Mouse (Mus musculus): ENCODE data around the gene Med6.

Med6 gene

GRCm38 (mm10) chr12:81594902-81595671 lies at the start of gene Med6:
TSS of gene Med6 (minus strand) at chr12:81595008.
- Histone ChIP-seq H3K4me1 (replicated peaks; ENCODE audit: low read depth, low read length) (peaks cover 11% of the 10 kb centered on the region), H3K27me3 (ENCODE audit: insufficient read depth, low read length) (no peaks in the 10 kb centered on the region), H3K36me3 (ENCODE audit: insufficient read depth, low read length) (peaks cover 14% of the 10 kb centered on the region), H3K9me3 (ENCODE audit: low read length) (peaks cover 16% of the 10 kb centered on the region), H3K4me3 (replicated peaks; ENCODE audit: low read length) (peak within 1 kb of the TSS; percentile 99)
- no peak for TF ChIP-seq POU5F1 (IDR thresholded peaks at IDR 0.05; ENCODE audit: borderline replicate concordance, low read length)
- no peak for TF ChIP-seq NANOG (IDR thresholded peaks at IDR 0.05; ENCODE audit: borderline replicate concordance, low read length)
- TF ChIP-seq CTCF (conservative IDR thresholded peaks at IDR 0.05; ENCODE audit: low read length): no peak

- H3K36me3 ChIP-seq (ENCODE audit: insufficient read depth, low read length): no peaks in the 10 kb centered on the region
- H3K4me3 ChIP-seq (replicated peaks; ENCODE audit: low read length): no peak overlapping the region
- H3K9me3 ChIP-seq (ENCODE audit: low read length): no peaks in the 10 kb centered on the region
- no peaks in the 10 kb centered on the region for H3K4me1 ChIP-seq (replicated peaks; ENCODE audit: low read depth, low read length)
- 0 out of 2 replicates have a peak, but pooled peaks cover 5% of the 10 kb centered on the region for H3K27me3 ChIP-seq (ENCODE audit: insufficient read depth, low read length)
- TF ChIP-seq CTCF (conservative IDR thresholded peaks at IDR 0.05; ENCODE audit: low read length) (no peak), POU5F1 (IDR thresholded peaks at IDR 0.05; ENCODE audit: borderline replicate concordance, low read length) (no peak), NANOG (IDR thresholded peaks at IDR 0.05; ENCODE audit: borderline replicate concordance, low read length) (no peak)
Observed at GRCm38 (mm10) chr12:81642361-81643082, 47.7 kb upstream of the Med6 start.

GRCm38 (mm10) chr12:81640656-81641055 lies 45.8 kb upstream of the Med6 start:
- Histone ChIP-seq H3K27me3 (ENCODE audit: insufficient read depth, low read length) (peaks cover 10% of the 10 kb centered on the region), H3K36me3 (ENCODE audit: insufficient read depth, low read length) (no peaks in the 10 kb centered on the region), H3K9me3 (ENCODE audit: low read length) (no peaks in the 10 kb centered on the region), H3K4me3 (replicated peaks; ENCODE audit: low read length) (no peak overlapping the region), H3K4me1 (replicated peaks; ENCODE audit: low read depth, low read length) (no peaks in the 10 kb centered on the region)
- TF ChIP-seq NANOG (IDR thresholded peaks at IDR 0.05; ENCODE audit: borderline replicate concordance, low read length): no peak
- TF ChIP-seq POU5F1 (IDR thresholded peaks at IDR 0.05; ENCODE audit: borderline replicate concordance, low read length): no peak
- no peak for TF ChIP-seq CTCF (conservative IDR thresholded peaks at IDR 0.05; ENCODE audit: low read length)

- Histone ChIP-seq H3K27me3 (ENCODE audit: insufficient read depth, low read length) (peaks cover 61% of the 10 kb centered on the region), H3K4me3 (replicated peaks; ENCODE audit: low read length) (no peak overlapping the region)
- TF ChIP-seq NANOG (IDR thresholded peaks at IDR 0.05; ENCODE audit: borderline replicate concordance, low read length) (no peak), CTCF (conservative IDR thresholded peaks at IDR 0.05; ENCODE audit: low read length) (no peak), POU5F1 (IDR thresholded peaks at IDR 0.05; ENCODE audit: borderline replicate concordance, low read length) (no peak)
Observed at GRCm38 (mm10) chr12:81633246-81633645, 38.4 kb upstream of the Med6 start.

GRCm38 (mm10) chr12:81631661-81632401 lies 37.0 kb upstream of the Med6 start:
- Histone ChIP-seq H3K4me3 (replicated peaks; ENCODE audit: low read length) (peak overlapping the region; percentile 93), H3K4me1 (replicated peaks; ENCODE audit: low read depth, low read length) (peaks cover 22% of the 10 kb centered on the region), H3K36me3 (ENCODE audit: insufficient read depth, low read length) (no peaks in the 10 kb centered on the region), H3K27me3 (ENCODE audit: insufficient read depth, low read length) (peaks cover 70% of the 10 kb centered on the region), H3K9me3 (ENCODE audit: low read length) (no peaks in the 10 kb centered on the region)
- TF ChIP-seq POU5F1 (IDR thresholded peaks at IDR 0.05; ENCODE audit: borderline replicate concordance, low read length): no peak
- no peak for TF ChIP-seq CTCF (conservative IDR thresholded peaks at IDR 0.05; ENCODE audit: low read length)
- no peak for TF ChIP-seq NANOG (IDR thresholded peaks at IDR 0.05; ENCODE audit: borderline replicate concordance, low read length)

More at GRCm38 (mm10) chr12:81633246-81633645, 38.4 kb upstream of the Med6 start:
- Histone ChIP-seq H3K9me3 (ENCODE audit: low read length) (no peaks in the 10 kb centered on the region), H3K4me1 (replicated peaks; ENCODE audit: low read depth, low read length) (peaks cover 22% of the 10 kb centered on the region), H3K36me3 (ENCODE audit: insufficient read depth, low read length) (no peaks in the 10 kb centered on the region)

GRCm38 (mm10) chr12:81630915-81631660 lies 36.3 kb upstream of the Med6 start, which contains the start of gene Ttc9:
TSS of gene Ttc9 (plus strand) at chr12:81631249.
- Histone ChIP-seq H3K36me3 (ENCODE audit: insufficient read depth, low read length) (no peaks in the 10 kb centered on the region), H3K27me3 (ENCODE audit: insufficient read depth, low read length) (peaks cover 72% of the 10 kb centered on the region), H3K4me3 (replicated peaks; ENCODE audit: low read length) (peak within 1 kb of the TSS; percentile 93), H3K4me1 (replicated peaks; ENCODE audit: low read depth, low read length) (peaks cover 22% of the 10 kb centered on the region), H3K9me3 (ENCODE audit: low read length) (no peaks in the 10 kb centered on the region)
- TF ChIP-seq NANOG (IDR thresholded peaks at IDR 0.05; ENCODE audit: borderline replicate concordance, low read length) (no peak), POU5F1 (IDR thresholded peaks at IDR 0.05; ENCODE audit: borderline replicate concordance, low read length) (no peak), CTCF (conservative IDR thresholded peaks at IDR 0.05; ENCODE audit: low read length) (no peak)

GRCm38 (mm10) chr12:81630520-81630914 lies 35.7 kb upstream of the Med6 start:
- peak overlapping the region; percentile 93 for H3K4me3 ChIP-seq (replicated peaks; ENCODE audit: low read length)
- H3K4me1 ChIP-seq (replicated peaks; ENCODE audit: low read depth, low read length): peaks cover 22% of the 10 kb centered on the region

More at GRCm38 (mm10) chr12:81630520-81630914, 35.7 kb upstream of the Med6 start:
- Histone ChIP-seq H3K27me3 (ENCODE audit: insufficient read depth, low read length) (peaks cover 73% of the 10 kb centered on the region), H3K36me3 (ENCODE audit: insufficient read depth, low read length) (no peaks in the 10 kb centered on the region), H3K9me3 (ENCODE audit: low read length) (no peaks in the 10 kb centered on the region)
- TF ChIP-seq CTCF (conservative IDR thresholded peaks at IDR 0.05; ENCODE audit: low read length) (no peak), NANOG (IDR thresholded peaks at IDR 0.05; ENCODE audit: borderline replicate concordance, low read length) (no peak), POU5F1 (IDR thresholded peaks at IDR 0.05; ENCODE audit: borderline replicate concordance, low read length) (no peak)
